Mouse (Mus musculus) embryonic facial prominence, embryonic 15.5 days (tissue): ENCODE measurements around the gene Scrn1. TPM values are rescaled to one million over a fixed set of nuclear protein-coding genes. Genes with fewer than 3 reads are reported as not detected.
A peak's percentile ranks its signal among the peaks of the same experiment; 100 is the strongest.

Experiments
- ATAC-seq: fragments of 200-750 bp; cut with Nextera tagmentation; 2 replicates; pipeline ENCODE4 v1.8.0; 2017; ENCODE audit warnings: low read depth, moderate TSS enrichment; ENCODE audit not compliant: insufficient number of reproducible peaks, low FRiP score, low TSS enrichment
- H3K27ac ChIP-seq: fragments of 300-500 bp; sonication (generic); replicated peaks from 2 replicates; pipeline ENCODE4 v1.5.1; 2015; ENCODE audit warnings: mild to moderate bottlenecking, inconsistent platforms
- H3K27me3 ChIP-seq: fragments of 300-500 bp; sonication (generic); 2 replicates; pipeline ENCODE4 v1.6.1; 2015; ENCODE audit warnings: inconsistent platforms
- H3K36me3 ChIP-seq: fragments of 300-500 bp; sonication (generic); 2 replicates; pipeline ENCODE4 v1.6.1; 2015; ENCODE audit warnings: mild to moderate bottlenecking, inconsistent platforms
- H3K4me1 ChIP-seq: fragments of 300-500 bp; sonication (generic); 2 replicates; pipeline ENCODE4 v1.6.1; 2015; ENCODE audit warnings: inconsistent platforms
- H3K4me2 ChIP-seq: fragments of 300-500 bp; sonication (generic); replicated peaks from 2 replicates; pipeline ENCODE4 v1.6.1; 2015; ENCODE audit warnings: mild to moderate bottlenecking, inconsistent platforms
- H3K4me3 ChIP-seq: fragments of 300-500 bp; sonication (generic); replicated peaks from 2 replicates; pipeline ENCODE4 v1.5.1; 2015; ENCODE audit warnings: mild to moderate bottlenecking, inconsistent platforms
- H3K9ac ChIP-seq: fragments of 300-500 bp; sonication (generic); 2 replicates; pipeline ENCODE4 v1.6.1; 2015; ENCODE audit warnings: inconsistent platforms
- H3K9me3 ChIP-seq: fragments of 300-500 bp; sonication (generic); replicated peaks from 2 replicates; pipeline ENCODE4 v1.6.1; 2016; ENCODE audit warnings: inconsistent platforms
- WGBS: fragments of 180-500 bp; shearing (Covaris S2); methylation state at CpG from one replicate; pipeline ENCODE4 v1.1.7; 2015; 5-methylcytosine and 5-hydroxymethylcytosine counted together
- polyA plus RNA-seq: library from polyadenylated mRNA; unstranded; fragments of >200 nt; fragmentation: Nextera tagmentation; extraction: Ambion mirVana; gene quantifications from 2 replicates; pipeline ENCODE4 v1.2.1, GENCODE M21; 2015

Gene Scrn1
- polyA plus RNA-seq, 1 experiment from 2014 or later = 12.4 TPM

DNA sequence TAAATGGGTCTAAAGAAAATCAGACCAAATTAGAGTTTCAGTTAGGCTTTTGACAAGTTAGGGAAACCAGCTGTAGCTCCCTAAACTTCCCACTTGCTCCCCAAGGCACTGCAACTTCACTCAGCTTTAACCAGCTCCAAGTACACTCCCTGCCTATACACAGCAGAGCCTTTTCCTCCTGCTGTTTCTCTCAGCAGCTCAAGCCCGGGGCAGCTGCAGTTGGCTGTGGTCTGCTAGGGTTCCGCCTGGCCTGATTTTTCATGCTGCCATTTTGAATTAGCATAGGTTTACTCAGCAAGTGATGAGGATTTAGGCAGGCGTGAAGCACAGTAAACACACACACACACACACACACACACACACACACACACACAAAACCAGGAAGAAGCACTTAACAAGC lies 1.3 kb downstream of the Scrn1 start:
- Histone ChIP-seq H3K9ac (no peak overlapping the region), H3K4me3 (peak overlapping the region; percentile 57), H3K36me3 (no peaks in the 10 kb centered on the region), H3K27me3 (no peaks in the 10 kb centered on the region), H3K27ac (no peak overlapping the region), H3K4me2 (peak overlapping the region; percentile 96), H3K9me3 (no peaks in the 10 kb centered on the region), H3K4me1 (peaks cover 23% of the 10 kb centered on the region; the same call in 1 of the 2 replicates)
- peak; percentile 70; the same call in 1 of the 2 replicates for ATAC-seq
- 18% methylated on average over 3 of the region's 3 CpGs for WGBS

DNA sequence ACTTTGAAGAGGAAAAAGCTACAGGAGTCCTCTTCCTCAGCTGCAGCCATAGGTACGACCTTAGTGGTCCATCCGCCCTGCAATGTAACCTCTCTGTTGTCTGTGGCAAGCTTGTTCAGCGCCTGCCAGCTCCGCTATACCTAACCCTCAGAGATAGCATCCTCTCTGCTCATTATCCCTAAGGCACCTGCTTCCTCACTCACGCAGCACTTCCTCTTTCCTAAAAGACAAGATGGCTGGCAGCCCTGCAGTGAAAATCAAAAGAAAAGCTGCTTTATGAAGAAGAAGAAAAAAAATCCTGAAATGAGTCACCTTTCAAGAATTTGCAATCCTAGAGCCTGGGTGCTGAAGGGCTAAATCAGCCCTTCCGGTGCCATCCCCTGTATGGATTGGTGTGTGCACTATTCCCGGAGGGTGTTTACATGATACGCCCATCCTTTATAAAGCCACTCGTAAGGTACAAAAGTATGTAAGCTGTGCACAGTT lies 1.7 kb downstream of the Scrn1 start:
- H3K27me3 ChIP-seq = no peaks in the 10 kb centered on the region
- H3K27ac ChIP-seq = no peak overlapping the region
- ATAC-seq = no peak
- WGBS = 43% methylated on average over 9 of the region's 9 CpGs
- H3K9ac ChIP-seq = no peak overlapping the region
- H3K36me3 ChIP-seq = no peaks in the 10 kb centered on the region
- H3K4me2 ChIP-seq = peak overlapping the region; percentile 96; the same call in 1 of the 2 replicates
- H3K4me3 ChIP-seq = no peak overlapping the region
- no peaks in the 10 kb centered on the region for H3K9me3 ChIP-seq
- H3K4me1 ChIP-seq = peaks cover 23% of the 10 kb centered on the region; the same call in 1 of the 2 replicates

DNA sequence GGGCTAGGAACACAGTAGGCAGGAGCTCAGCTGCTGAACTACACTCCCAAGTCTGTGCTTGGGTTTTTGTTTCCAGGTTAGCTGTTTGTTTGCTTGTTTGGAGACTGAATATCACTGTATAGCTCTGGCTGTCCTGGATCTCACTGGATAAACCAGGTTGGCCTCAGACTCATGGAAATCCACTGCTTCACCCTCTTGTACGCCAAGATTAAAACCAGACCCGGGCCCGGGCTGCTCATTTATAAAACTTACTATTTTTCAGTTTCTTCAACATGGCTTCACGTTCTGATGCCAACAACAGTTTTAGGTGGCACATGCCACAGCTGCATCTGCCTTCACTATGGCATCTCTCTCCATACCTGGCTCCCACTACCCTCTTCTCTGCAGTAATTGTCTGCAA lies 2.7 kb downstream of the Scrn1 start:
- H3K4me2 ChIP-seq = no peak overlapping the region
- no peak for ATAC-seq
- H3K27me3 ChIP-seq = no peaks in the 10 kb centered on the region
- no peak overlapping the region for H3K4me3 ChIP-seq
- 84% methylated on average over 4 of the region's 4 CpGs for WGBS
- no peaks in the 10 kb centered on the region for H3K9me3 ChIP-seq
- no peak overlapping the region for H3K27ac ChIP-seq
- peaks cover 23% of the 10 kb centered on the region; the same call in 1 of the 2 replicates for H3K4me1 ChIP-seq
- no peaks in the 10 kb centered on the region for H3K36me3 ChIP-seq
- no peak overlapping the region for H3K9ac ChIP-seq

DNA sequence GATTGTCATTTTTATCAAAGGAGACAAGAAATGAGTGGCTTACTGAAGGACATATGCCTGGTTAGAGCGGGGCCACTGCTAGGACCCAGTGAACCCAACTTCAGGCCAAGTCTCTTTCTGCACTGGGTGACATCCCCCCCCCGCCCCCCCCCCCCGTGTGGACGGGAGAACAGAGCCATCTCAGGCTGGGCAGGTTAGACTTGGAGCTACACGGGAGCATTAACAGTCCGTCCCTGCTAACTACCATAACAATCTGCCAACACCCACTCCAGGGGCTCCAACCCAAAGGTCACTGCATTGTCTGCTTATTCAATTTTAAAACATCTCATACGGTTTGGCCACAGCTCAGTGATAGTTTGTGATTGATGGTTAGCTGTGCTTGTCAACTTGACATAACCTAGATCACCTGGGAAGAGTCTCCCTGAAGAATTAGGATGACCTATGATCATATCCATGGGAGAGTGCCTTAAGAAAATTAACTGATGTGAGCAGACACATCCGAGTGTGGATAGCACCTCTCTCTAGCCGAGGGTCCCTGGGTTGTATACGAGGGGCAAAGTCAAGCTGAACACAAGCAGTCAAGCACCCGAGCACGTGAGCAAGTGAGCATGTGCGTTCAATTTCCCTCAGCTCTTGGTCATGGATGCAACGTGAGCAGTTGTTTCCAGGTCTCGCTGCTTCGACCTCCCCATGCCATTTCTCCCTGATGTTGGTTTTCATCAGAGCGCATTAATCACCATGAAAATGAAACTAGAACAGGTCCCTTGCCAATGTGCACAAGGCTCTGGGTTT lies 4.1 kb downstream of the Scrn1 start:
- no peaks in the 10 kb centered on the region for H3K9me3 ChIP-seq
- H3K27me3 ChIP-seq = no peaks in the 10 kb centered on the region
- H3K4me1 ChIP-seq = peaks cover 23% of the 10 kb centered on the region; the same call in 1 of the 2 replicates
- ATAC-seq = no peak
- H3K4me3 ChIP-seq = no peak overlapping the region
- H3K9ac ChIP-seq = no peak overlapping the region
- H3K36me3 ChIP-seq = no peaks in the 10 kb centered on the region
- 65% methylated on average over 17 of the region's 17 CpGs for WGBS
- no peak overlapping the region for H3K27ac ChIP-seq
- H3K4me2 ChIP-seq = no peak overlapping the region

DNA sequence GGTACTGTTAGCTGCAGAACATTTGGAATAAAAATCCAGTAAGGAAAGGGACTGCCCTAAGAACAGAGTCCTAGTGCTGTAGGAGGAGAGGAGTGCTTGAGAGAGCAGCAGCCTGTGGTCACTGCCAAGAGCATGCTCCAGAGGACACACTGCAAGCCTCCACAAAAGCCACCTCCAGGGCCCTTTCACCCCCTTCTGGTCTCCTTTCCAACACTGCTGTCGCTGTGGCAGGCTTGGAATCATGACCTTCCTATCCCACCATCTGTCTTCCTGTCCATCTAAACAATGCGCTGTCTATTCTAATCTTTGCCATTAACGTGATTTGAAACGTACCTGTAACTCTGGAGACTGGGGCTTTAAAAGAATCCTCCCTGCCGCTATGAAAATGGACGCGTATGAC lies 7.8 kb downstream of the Scrn1 start:
- H3K4me3 ChIP-seq = no peak overlapping the region
- H3K4me2 ChIP-seq = no peak overlapping the region
- no peaks in the 10 kb centered on the region for H3K27me3 ChIP-seq
- no peak for ATAC-seq
- no peaks in the 10 kb centered on the region for H3K36me3 ChIP-seq
- H3K4me1 ChIP-seq = no peaks in the 10 kb centered on the region
- H3K27ac ChIP-seq = no peak overlapping the region
- no peak overlapping the region for H3K9ac ChIP-seq
- no peaks in the 10 kb centered on the region for H3K9me3 ChIP-seq
- 69% methylated on average over 7 of the region's 7 CpGs for WGBS

- Histone ChIP-seq H3K36me3 (no peaks in the 10 kb centered on the region), H3K4me2 (no peak overlapping the region), H3K27ac (no peak overlapping the region), H3K4me1 (no peaks in the 10 kb centered on the region), H3K4me3 (no peak overlapping the region), H3K9ac (no peak overlapping the region), H3K27me3 (no peaks in the 10 kb centered on the region), H3K9me3 (no peaks in the 10 kb centered on the region)
- ATAC-seq = no peak
- 86% methylated on average over 7 of the region's 7 CpGs for WGBS
These were observed 8.6 kb downstream of the Scrn1 start for GRCm38 (mm10) chr6:54557671-54558070.

DNA sequence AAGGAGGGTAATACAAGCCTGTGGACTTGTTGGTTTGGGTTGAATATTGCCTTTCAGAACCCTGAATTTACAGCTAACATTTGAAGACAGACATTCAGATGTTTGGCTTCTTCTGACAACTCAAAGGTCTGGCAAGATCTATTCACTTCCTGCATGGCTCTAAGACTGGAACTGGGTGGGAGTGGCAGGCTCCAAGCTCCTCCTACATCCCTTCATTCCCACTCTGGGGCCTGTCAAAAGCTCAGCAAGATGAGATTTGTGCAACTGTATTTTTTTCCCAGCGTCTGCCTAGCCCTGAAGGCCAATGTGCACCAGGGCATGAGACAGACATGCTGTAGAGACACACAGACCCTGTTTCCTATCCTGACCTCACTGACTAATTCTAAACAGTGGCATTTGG lies 10.5 kb downstream of the Scrn1 start:
- H3K36me3 ChIP-seq = no peaks in the 10 kb centered on the region
- no peaks in the 10 kb centered on the region for H3K9me3 ChIP-seq
- H3K4me2 ChIP-seq = no peak overlapping the region
- no peak overlapping the region for H3K9ac ChIP-seq
- no peak overlapping the region for H3K27ac ChIP-seq
- H3K4me1 ChIP-seq = no peaks in the 10 kb centered on the region
- WGBS = 55% methylated on average over 1 of the region's 1 CpGs
- no peaks in the 10 kb centered on the region for H3K27me3 ChIP-seq
- no peak overlapping the region for H3K4me3 ChIP-seq
- no peak for ATAC-seq

- WGBS = 45% methylated on average over 8 of the region's 8 CpGs
- Histone ChIP-seq H3K4me2 (no peak overlapping the region), H3K27me3 (no peaks in the 10 kb centered on the region), H3K27ac (no peak overlapping the region), H3K9me3 (no peaks in the 10 kb centered on the region), H3K9ac (no peak overlapping the region), H3K36me3 (no peaks in the 10 kb centered on the region), H3K4me1 (no peaks in the 10 kb centered on the region), H3K4me3 (no peak overlapping the region)
- no peak for ATAC-seq
These were observed 11.8 kb downstream of the Scrn1 start for GRCm38 (mm10) chr6:54554341-54555110.

DNA sequence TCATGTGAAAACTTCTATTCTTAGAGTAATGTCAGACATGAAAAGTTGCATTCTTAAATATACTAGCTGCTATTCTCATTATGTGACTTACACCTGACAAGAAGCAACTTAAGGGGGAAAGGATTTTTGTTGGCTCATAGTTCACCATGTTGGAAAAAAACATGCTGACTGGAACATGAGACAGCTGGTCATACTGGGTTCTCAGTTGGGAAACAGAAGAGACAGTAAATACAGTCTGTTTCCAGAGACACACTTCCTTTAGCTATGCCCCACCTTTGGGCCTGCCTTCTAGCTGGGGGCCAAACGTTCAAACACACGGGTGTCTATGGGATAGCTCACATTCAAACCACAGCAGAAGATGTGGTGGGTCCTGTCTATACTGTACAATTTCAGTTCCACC lies 12.7 kb downstream of the Scrn1 start:
- H3K36me3 ChIP-seq = no peaks in the 10 kb centered on the region
- H3K4me2 ChIP-seq = no peak overlapping the region
- H3K9ac ChIP-seq = no peak overlapping the region
- no peak for ATAC-seq
- 67% methylated on average over 2 of the region's 2 CpGs for WGBS
- no peak overlapping the region for H3K27ac ChIP-seq
- no peaks in the 10 kb centered on the region for H3K4me1 ChIP-seq
- H3K9me3 ChIP-seq = no peaks in the 10 kb centered on the region
- no peaks in the 10 kb centered on the region for H3K27me3 ChIP-seq
- no peak overlapping the region for H3K4me3 ChIP-seq

GRCm38 (mm10) chr6:54552721-54553413 lies 13.4 kb downstream of the Scrn1 start:
- Histone ChIP-seq H3K36me3 (no peaks in the 10 kb centered on the region), H3K9me3 (no peaks in the 10 kb centered on the region), H3K4me1 (0 out of 2 replicates have a peak, but pooled peaks cover 4% of the 10 kb centered on the region), H3K27ac (no peak overlapping the region), H3K27me3 (no peaks in the 10 kb centered on the region), H3K4me2 (no peak overlapping the region), H3K9ac (no peak overlapping the region), H3K4me3 (no peak overlapping the region)
- no peak for ATAC-seq
- 72% methylated on average over 9 of the region's 9 CpGs for WGBS

DNA sequence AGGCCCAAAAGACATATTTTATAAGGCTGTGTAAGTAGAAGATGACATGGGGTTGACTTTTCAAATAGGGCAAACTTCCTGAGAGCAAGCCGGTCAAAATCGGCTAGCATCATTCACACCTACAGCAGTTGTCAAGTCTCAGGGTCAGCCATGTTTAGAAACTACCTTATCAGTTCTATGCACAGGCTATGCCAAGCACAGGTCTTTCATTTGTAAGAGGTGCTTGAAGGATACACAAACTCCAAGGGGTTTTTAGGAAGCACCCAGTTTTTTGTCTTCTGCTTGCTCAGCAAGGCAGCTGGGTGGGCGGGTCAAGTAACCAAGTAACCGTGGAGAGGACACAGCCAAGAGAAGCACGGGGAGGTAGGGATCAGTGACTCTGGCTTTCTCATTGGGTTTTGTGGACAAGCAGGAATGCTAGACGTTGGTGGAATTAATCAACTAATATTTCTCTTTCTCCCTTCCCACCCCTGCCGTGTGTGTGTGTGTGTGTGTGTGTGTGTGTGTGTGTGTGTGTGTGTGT lies 15.4 kb downstream of the Scrn1 start:
- Histone ChIP-seq H3K4me3 (no peak overlapping the region), H3K4me1 (0 out of 2 replicates have a peak, but pooled peaks cover 4% of the 10 kb centered on the region), H3K27ac (no peak overlapping the region), H3K4me2 (no peak overlapping the region), H3K27me3 (no peaks in the 10 kb centered on the region), H3K36me3 (no peaks in the 10 kb centered on the region), H3K9me3 (no peaks in the 10 kb centered on the region), H3K9ac (no peak overlapping the region)
- 61% methylated on average over 6 of the region's 7 CpGs for WGBS
- ATAC-seq = no peak
